Mouse (Mus musculus) spleen, postnatal 0 days (tissue): ENCODE results near the gene Mrrf. TPM values are rescaled to one million over a fixed set of nuclear protein-coding genes. Genes with fewer than 3 reads are reported as not detected.

Experiments
- polyA plus RNA-seq: library from polyadenylated mRNA; unstranded; fragments of >200 nt; fragmentation: Nextera tagmentation; extraction: Ambion mirVana; gene quantifications from 2 replicates; pipeline ENCODE4 v1.2.1, GENCODE M21; 2015

Gene Mrrf
- polyA plus RNA-seq = 15.6 and 16.4 TPM in 2 replicates

DNA sequence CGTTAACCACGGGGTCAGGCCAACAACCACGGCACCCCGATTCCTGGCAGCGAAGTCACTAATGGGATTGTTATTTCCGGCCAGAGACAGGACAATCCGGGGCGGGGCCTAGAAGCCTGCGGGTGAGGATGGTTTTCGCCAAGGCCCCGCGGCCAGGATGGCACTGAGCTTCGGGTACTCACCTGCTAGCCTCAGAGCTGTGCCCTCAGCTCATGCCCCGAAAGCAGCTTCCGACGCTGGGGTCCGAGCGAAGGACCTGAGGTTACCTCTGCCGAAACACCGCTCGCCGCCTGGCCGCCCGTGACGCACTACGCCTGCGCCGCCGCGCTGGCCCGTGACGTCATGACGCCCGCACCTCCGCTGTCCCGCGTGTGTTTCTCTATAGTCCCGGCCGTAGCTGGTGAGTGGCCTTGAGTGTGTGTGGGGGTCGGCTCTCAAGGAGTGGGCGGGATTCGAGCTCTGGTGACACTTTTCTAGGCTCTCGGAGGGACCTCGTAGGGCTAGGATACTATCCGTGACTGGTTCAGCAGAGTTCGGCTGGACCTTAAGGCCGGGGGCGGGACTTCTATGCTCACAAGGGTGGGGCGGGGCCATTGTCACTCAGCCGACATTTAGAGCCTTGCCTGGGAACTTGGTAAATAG, at the start of gene Mrrf, which contains the start of gene Rbm18:
Gene Mrrf (plus strand): TSS at position 90 of the 642 bp plus-strand sequence.
Gene Rbm18 (minus strand): TSS at position 474 of the 642 bp plus-strand sequence.

DNA sequence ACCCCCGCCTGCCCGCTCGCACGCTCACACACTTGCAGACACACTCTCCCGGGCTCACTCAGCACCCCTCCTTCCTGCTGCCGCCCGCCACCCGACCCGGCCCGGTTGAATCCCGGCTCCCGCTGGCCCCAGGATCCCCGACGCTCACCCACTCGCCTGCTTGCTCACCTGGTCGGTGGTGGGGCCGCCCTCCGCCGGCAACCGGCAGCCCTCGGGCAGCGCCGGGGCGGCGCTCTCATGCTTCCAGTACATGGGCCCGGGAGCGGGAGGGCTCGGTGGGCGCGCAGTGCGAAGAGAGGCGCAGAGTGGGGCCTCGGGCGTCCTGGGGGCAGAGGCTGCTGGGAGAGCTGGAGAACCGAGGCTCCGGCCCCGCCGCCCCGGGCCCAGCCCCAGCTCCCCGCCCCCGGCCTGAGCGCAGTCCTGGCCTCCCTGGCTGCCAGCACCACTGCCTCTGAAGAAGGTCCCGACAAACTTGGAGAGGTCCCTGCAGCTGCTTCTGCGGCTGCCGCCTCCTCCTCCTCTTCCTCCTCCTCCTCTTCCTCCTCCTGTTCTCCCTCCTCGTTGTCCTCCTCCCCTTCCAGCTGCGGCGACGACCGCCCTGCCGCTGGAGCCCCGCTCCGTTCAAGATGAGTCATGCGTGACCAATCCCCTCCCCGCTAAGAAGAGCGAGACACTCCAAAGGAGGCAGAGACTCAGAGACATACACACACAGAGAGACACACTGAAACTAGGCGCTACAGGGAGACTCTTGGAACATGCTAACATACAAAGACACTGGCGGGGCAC, 31.0 kb upstream of the Mrrf start, which contains the start of gene Lhx6:
Gene Lhx6 (minus strand): TSS at position 453 of the 786 bp plus-strand sequence.

DNA sequence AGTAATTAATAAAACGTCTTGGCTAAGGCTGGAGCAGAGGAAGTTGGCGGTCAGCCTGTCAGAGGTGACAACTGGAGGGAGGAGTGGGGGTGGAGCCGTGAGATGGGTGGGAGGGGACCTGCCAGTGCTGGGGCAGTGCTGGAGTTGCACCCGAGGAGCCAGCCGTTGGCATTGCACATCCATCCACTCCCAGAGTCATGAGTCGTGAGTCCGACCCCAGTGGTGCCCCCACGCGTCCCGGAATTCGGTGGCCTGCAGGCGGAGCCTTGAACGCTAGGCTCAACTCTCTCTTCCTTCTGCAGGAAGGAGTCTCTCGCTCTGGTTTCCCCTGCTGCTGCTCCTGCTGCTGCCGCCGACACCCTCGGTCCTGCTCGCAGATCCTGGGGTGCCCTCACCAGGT, 94.2 kb downstream of the Mrrf start, which contains the start of gene Ptgs1:
Gene Ptgs1 (plus strand): TSS at position 61 of the 400 bp plus-strand sequence.

Other genes starting within 250 kb of the Mrrf start
- gene Ttll11, start 156.5 kb upstream of the Mrrf start, polyA plus RNA-seq = 0.37 and 0.62 TPM in 2 replicates
- gene Ndufa8, start 87.0 kb upstream of the Mrrf start, polyA plus RNA-seq = 160 and 161 TPM in 2 replicates
- gene Morn5, start 86.9 kb upstream of the Mrrf start, polyA plus RNA-seq = 0.18 TPM in 1 of 2 replicates, not detected in the other
- gene Lhx6, start 31.0 kb upstream of the Mrrf start, polyA plus RNA-seq = 0.22 and 0.40 TPM in 2 replicates
- 29.6 and 30.8 TPM in 2 replicates for gene Rbm18, start 384 bp downstream of the Mrrf start, polyA plus RNA-seq
- gene Ptgs1, start 94.0 kb downstream of the Mrrf start, polyA plus RNA-seq = 22.1 and 33.1 TPM in 2 replicates
- gene Olfr338, start 237.1 kb downstream of the Mrrf start, polyA plus RNA-seq = not detected in 2 replicates